Mouse (Mus musculus) layer of hippocampus, adult 9-10 months (tissue): ENCODE measurements around the gene Senp1.

Experiments
- DNase-seq: peaks from one replicate; pipeline ENCODE4 v3.0.0; 2022; ENCODE audit warnings: low spot score

Gene Senp1

DNA sequence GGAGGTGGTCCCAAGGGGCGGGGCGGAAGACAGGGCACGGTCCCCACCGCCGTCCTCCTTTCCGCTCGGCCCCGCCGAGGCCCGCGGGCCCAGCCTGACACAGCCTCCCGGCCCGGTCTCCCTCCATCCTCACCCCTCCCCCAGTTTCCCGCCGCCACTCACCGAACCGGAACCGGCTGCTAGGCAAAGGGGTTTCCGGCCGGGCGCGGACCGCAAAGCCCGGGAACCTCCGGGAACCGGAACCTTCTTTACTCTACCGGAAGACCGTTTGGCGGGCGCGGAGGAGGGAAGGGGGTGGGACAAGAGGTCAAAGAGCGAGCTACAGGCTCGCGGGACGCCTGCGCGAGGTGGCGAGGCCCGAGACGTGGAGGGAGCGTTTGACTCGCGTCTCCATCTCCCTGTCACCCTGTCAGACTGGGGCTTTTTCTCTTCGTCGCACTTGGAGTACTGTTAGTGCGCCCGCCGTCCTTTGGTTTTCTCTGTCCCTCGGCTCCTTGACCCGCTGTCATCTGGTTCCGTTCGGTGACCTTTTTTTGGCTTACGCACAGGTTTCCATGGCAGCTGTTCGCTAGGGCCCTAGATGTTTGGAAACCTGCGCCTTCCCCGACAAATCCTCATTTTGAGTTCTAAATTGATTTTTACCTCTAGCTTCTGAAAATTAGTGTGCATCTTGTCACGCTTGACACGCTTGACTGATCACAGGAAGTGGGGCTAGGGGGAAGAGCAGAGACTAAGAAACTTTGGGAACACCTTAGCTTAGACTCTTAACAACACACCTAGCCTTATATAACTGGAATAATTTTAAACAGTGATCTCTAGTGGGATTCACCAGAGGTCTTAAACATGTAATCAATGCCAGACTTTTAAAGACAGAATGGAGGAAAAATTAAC is at the start of gene Senp1:
Gene Senp1 (minus strand): TSS at position 624 of the 891 bp plus-strand sequence.
- peak; percentile 73 for DNase-seq

DNA sequence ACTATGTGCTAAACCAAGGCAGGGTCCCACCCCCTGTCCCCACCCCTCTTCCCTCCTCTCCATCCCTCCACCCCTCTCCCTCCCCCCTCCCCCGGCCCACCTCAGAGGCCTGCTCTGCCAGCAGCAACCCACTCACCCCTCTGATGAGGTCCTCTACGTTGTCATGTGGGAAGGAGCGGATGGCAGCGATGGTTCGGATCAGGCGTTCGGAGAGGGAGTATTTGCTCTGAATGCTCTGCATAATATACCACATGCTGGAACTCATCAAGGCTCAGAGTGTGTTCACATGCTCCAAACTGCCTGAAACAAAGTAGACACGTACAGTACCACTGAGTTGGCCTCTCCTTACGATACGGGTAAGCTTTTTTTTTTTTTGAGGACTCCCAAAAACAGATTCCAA is 49.0 kb upstream of the Senp1 start:
- DNase-seq: no peak

DNA sequence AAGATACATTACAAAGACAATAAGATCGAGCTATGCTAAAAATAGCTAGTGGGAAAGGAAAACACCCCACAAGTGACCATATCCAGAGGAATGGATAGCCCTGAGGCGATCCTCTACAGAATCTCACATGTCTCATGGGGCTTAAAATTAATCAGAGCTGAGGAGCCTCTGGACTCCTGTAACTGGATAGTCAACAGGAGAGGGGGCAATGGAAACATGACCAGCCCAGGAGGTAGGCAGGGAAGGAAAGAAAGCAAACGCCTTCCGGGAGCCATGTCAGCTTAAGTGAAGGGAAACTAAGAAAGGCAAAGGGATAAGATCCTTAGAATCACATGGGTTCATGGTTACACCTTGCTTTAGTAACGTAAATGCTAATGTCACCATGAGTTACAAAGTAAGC is 47.3 kb upstream of the Senp1 start:
- no peak for DNase-seq

DNA sequence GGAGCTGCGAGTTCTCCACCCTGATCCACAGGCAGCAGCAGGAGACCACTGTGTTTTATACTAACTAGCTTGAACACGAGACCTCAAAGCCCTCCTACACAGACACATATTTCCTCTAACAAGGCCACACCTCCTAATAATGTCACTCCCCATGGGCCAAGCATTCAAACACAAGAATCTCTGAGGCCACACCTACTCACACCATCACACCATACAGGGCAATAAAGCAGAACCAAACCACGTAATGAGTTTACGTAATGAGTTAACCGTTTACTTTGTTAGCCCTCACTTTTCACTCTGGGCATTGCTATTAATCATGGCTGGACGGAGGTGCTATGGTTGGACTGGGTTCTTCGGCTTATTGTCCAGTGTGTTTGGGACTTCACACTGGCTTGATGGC is 46.2 kb upstream of the Senp1 start:
- DNase-seq: no peak

DNA sequence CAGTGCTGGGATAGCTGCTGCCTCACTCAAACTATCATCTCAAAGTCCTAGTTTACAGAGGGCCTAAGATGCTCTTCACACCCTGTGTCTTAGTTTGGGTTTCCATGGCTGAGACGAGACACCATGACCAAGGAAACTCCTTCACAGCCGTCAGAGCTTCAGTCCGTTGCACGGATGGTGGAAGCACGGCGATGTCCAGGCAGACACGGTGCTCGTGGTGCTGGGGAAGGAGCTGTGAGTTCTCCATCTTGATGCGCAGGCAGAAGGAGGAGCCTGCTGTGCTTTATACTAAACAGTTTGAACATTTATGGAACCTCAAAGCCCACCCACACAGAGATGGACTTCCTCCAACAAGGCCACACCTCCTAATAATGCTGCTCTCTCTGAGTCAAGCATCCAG is 43.3 kb upstream of the Senp1 start:
- no peak for DNase-seq

DNA sequence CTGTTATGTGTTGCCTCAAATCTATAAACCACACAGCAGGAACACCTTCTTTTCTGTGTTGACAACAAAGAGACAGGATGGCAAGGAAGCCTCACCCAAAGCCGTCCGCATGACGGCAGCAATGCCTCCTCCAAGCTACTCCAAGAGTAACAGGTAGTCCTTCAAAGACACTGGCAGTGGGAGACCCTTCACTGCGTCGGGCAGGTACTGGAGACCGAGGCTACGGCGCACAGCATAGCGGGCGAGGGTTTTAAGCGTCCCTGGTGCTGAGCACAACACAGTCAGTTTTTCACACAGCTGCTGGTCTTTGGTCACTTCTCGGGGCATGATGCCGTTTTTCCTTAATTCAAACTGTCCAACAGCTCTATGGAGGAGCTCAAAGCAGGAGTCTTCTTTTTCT is 42.1 kb upstream of the Senp1 start:
- no peak for DNase-seq

DNA sequence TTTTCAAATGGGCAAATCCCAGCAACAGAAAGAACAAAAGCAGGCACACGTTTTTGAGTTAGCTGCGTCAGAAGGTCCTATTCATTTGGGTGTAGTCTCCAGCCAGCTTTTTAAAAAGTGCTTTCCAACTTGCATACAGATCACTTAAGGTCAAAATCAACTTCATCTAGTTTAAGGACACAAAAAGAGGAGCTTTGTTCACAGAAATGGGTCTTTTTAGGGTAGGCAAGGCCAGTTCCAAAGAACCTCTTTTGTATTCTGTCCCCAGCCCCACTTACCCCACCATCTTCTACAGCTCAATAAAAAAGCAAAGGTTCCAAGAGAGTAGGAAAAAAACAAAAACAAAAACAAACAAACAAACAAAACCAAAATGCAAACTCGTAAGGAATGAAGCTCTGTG is 41.1 kb upstream of the Senp1 start:
- DNase-seq: no peak

DNA sequence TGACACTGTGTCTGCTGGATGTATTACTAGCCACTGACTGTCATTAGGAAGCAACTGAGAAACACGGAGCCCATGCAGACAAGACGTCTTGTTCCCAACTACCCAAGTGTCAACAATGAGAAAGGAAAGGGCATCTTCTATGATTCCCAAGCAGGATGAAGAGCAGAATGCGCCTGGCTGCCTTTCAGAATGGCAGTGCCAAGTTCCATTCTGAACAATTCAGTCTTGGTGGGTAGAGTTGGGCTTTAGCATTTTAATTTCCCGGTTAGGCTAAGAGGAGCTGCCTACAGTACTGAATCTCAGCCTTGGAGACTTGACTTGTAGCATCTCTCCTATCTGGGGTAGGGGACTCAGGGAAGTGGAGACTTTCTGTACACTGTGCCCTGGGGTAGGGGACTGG is 40.5 kb upstream of the Senp1 start:
- no peak for DNase-seq

DNA sequence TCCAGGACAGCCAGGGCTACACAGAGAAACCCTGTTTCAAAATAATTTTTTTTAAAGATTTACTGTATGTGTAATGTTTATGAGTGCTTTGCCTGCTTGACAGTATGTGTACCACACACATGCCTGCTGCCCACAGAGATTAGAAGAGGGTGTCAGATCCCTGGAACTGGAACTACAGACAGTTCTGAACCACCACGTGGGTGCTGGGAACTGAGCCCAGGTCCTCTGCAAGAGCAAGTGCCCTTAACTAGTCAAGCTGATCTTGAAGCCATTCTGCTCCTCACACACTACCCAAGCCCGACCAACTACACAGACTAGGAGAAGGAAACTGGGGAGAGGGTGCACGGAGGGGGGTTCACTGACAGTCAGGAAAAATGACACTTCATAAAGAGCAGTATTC is 39.9 kb upstream of the Senp1 start:
- no peak for DNase-seq

DNA sequence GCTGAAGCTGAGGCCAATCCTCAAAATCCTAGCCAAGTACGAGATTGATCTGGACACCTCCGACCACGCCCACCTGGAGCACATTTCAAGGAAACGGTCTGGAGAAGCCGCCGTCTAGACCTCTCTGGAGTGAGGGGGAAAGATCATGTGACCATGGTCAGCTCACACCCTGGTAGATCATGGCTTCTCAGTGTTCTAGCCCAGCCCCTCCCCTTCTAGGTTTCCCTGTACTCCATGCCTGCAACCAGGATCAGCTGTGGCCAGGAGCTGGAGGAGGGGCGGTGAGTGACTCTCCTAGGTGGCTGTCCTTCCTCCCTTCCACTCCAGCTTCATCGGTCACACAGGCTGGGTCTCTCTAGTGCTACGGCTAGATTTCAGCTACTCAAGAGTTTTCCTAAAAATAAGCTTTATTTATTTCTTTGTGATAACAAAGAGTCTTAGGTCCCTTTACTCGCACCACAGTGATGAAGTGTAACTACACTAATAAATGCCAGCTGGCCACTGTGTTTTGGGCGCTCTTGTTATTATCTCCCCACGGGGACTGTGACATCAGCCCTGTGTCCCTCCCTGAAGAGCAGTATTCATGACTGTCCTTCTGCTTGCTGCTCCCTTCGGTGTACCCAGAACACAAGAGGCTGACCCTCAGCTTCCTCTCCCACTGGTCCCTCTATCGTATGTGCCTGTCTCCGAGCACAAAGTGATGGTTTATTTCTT is 38.6 kb upstream of the Senp1 start:
- no peak for DNase-seq

DNA sequence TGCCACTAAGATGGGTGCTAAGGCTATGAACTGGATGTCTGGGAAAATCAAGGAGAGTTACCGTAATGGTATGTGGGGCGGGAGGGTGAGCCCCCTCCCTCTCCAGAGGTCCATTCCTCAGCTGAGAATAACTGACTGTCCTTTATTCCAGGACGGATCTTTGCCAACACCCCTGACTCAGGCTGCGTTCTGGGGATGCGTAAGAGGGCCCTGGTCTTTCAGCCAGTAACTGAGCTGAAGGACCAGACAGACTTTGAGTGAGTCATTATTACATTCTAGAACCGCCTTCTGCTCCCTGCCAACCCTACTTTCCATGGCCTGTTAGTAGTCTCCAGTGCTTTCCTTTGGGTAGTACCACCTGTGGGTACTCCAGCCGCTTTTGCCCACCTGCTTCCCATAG is 37.9 kb upstream of the Senp1 start:
- no peak for DNase-seq

DNA sequence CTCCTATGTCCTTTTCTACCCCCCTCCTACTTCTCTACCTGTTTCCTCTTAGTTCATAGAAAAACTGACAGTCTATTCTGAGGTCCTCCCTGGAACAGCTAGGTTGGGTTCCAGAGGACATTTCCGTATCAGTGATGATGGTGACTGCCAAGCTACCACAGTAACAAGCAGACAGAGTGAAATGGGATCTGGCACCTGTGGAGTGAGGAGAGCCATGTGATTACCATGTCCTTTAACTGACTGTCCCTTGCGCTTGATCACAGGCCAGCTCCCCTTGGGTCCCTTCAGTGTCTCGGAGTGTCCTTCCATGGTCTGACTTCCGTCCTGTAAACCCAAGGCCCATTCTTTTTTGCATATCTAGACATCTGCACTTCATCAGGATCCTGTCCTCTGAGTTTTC is 37.5 kb upstream of the Senp1 start:
- no peak for DNase-seq

DNA sequence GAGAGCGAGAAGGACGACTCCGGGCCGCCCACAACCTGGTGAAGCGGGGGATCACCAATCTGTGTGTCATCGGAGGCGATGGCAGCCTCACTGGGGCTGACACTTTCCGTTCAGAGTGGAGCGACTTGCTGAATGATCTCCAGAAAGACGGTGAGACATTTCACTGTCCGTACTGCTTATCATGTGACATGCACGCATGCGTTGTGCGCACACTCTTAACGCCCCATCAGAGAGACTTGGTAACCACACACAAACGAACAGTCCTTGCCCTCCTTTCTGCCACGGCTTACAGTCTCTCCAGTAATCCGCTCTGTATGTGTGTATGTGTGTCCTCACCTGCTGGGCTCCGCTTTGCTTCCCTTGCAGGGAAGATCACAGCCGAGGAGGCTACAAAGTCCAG is 27.3 kb upstream of the Senp1 start:
- DNase-seq: no peak

DNA sequence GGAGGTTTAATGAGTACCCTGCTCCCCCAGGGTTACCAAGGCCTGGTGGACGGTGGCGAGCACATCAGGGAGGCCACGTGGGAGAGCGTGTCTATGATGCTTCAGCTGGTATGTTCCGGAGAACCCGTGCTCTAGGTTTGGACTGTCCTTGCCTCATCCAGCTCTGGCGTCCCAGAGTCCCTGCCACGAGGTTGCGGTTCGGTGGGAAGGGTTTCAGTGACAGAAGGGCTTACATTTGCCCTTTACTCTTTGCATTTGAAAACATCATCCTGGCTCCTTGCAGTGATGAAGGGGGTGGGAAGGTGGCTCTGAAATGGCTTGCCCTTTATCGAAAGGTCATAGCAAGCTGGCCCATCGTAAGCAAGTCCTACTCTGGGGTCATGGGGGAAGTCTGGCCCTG is 25.8 kb upstream of the Senp1 start:
- no peak for DNase-seq

DNA sequence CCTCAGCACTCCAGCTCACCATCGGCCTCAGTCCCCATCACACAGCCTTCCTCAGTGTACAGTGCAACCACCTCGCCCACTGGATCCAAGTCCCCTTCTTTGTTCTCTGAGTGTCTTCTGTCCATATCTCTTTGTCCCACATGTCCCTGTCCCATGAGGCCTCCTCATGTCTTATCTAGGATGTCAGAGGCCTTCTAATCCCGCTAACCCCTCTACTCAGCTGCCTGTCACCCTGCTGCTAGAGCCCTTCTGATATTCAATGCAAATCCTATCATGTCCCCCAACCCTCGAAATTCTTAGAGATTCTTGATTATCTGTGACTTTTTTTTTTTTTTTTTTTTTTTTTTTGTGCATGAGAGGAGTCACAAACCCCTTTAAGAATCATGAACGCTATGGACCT is 22.7 kb upstream of the Senp1 start:
- DNase-seq: no peak

DNA sequence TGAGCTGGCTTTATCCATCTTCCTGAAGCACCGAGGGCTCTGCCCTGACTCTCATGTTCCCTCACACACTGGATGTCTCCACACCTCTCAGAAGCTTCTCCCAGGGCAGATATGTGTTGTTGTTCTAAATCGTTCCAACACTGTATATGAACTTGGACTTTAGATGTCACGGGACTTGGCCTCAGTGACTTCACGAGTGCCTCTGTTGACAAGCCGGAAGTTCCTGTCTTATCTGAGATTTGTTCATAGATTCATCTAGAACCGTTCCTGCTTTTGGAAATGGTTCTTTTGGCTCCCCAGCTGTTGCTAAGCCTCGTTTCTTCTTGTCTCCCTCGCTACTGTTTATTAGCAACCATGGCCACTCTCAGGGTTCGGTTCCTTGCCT is 22.2 kb upstream of the Senp1 start:
- no peak for DNase-seq

DNA sequence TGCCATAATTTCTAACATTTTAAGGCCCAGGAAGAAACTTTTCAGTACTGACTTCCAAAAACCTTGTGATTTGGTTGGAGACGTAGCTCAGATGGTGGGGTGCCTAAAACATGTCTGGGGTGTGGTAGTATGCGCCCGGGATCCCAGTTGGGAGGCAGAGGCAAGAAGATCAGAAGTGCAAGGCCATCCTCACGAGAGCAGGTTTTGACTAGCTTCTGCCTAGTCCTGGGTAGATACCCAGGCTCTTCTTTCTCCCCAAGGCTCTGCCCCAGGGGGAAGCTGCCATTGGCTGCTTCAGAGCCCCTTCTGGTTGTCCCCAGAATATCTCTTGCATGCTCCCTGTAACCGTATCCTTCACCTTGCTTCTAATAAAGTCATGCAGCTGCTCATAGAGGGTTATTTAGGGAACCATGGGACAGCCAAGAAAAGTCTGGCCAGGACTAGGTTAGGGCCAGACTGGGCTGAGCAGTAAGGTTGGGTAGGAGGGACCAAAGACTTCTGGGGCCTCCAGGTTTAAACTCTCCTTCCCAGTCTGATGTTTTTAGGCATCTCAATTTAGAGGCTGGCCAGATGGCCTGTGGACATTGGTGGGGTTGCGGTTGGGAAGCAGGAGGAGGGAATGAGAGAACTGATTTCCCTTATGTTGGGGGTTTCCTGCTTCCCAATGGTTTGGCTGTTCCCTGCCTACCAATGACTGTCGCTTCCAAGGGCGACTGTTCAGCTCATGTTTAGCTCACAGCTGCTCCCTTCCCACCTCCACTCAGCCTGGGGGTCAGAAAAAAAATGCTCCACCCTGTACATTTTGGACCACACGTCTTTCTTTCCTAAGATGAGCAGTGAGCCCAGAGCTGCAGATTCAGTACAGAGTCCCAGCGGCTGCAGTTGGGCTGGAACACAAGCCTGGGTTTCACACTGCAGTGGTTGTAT is 21.6 kb upstream of the Senp1 start:
- no peak for DNase-seq

DNA sequence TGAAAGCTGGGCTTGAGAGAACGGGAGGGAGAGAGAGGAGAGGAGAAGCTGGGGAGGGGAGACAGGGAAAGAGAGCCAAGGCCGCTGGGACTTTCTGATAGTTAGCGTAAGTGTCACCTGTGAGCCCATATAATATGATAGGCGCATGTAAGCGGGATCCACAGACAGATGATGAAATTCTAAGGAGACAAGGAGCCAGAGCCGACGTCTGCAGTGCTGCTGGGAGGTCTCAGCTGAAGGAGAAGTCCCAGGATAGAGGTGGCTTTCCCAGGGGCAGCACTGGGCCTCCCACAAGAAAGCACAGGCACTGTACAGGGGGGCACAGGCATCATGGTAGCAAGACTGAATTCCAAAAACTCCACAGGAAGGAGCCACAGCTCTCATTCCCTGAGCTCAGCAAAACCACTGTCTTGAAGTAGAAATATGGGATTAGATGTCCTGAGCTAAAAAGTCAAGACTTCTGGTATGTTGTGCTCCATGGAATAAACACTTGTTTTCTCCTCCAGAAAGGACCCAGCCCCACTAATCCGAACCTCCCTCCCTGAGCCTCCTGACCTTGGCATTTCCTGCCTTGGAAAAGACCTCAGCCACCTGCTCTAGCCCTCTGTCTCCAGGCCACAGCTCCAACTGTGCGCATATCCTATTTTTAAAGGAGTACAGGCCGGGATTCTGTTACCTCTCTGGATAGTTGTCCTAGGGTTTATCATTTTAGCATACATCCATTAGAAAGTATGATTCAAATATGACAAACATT is 20.7 kb upstream of the Senp1 start:
- DNase-seq: no peak

DNA sequence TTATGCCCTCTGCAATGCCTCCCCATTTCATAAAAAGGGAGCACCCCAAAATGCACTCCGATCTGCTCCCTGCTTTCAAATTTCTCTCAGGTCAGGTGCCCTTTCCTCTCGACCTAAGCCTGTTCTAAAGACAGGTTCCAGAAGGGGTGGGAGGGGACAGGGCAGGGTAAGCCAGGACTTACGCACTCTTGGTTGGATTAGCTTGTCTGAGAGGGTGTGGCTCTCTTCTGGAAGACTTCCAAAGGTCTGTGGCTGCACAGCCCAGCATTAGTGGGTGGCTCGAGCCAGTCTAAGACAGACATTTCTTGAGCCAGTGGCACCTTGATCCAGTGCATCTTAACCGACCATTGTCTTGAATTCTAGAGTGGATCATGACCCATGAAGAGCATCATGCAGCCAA is 18.2 kb upstream of the Senp1 start:
- no peak for DNase-seq

DNA sequence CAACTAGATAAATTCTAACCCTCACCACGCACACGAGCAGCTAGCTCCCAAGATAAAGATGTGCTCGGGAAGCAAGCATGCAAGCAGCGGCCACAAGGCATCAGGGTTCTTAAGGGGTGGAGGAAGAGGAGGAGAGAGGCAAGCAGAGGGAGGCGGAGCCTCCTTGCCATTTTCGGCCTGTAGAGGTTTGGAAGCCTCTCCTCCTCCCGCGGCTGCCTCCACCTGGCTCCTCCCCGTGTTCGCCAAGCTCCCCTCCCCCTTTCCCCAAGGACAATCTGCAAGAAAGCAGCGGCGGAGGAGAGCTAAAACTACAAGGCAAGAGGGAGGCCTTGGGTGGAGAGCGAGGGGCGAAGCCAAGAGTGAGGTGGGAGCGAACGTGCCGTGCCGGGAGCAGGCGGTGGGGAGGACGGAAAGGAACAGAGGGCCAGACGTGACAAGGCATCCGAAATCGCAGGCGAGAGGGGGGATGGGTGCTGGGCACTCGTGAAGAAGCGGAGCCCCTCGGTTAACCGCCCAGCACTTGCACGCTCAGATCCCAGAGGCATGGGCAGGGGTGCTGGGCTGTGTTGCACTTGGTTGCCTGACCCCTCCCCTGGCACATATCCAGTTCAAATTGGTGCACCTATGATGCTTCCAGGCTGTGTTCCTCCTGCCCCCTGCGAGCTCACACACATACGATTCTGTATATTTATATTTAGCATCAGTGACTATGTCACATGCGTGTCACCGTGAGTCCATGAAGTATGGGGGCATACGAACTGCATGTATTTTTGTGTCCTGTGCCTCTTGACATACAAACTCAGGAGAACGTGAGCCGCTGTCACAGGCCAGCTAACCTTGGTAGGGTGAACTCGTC is 15.0 kb upstream of the Senp1 start:
- DNase-seq: peak; percentile 52
